Mouse (Mus musculus) inflammation-experienced regulatory T-cells, adult 6 months (primary cell): ENCODE data around the gene Ykt6. TPM values are rescaled to one million over a fixed set of nuclear protein-coding genes. Genes with fewer than 3 reads are reported as not detected.
"Not testable (repeated sequence)": the region's sequence is repeated elsewhere in the genome, so short reads cannot be mapped to it uniquely, and the experiment has no call there.

Source experiments
- ATAC-seq: one replicate; pipeline ENCODE4 v1.8.0; 2017
- polyA plus RNA-seq, 3 experiments: library from polyadenylated mRNA; unstranded; fragments of 100-300 nt; shearing (Covaris generic); gene quantifications; one replicate each; pipeline ENCODE4 v1.2.1; 2017

The Ykt6 gene
- 10 to 100 TPM; 26.3 to 31.4 (median 27.1) TPM for polyA plus RNA-seq

- ATAC-seq: peak; percentile 75
Measured at GRCm38 (mm10) chr11:5955546-5956276, at the start of gene Ykt6. TSS of gene Ykt6 (plus strand) at chr11:5955693.

- no peak for ATAC-seq
Measured at GRCm38 (mm10) chr11:5905778-5906518, 49.5 kb upstream of the Ykt6 start.

GRCm38 (mm10) chr11:5907096-5907495 lies 48.4 kb upstream of the Ykt6 start:
- ATAC-seq: no peak

GRCm38 (mm10) chr11:5908642-5909041 lies 46.9 kb upstream of the Ykt6 start:
- no peak for ATAC-seq

GRCm38 (mm10) chr11:5912635-5913034 lies 42.9 kb upstream of the Ykt6 start:
- ATAC-seq: no peak

DNA sequence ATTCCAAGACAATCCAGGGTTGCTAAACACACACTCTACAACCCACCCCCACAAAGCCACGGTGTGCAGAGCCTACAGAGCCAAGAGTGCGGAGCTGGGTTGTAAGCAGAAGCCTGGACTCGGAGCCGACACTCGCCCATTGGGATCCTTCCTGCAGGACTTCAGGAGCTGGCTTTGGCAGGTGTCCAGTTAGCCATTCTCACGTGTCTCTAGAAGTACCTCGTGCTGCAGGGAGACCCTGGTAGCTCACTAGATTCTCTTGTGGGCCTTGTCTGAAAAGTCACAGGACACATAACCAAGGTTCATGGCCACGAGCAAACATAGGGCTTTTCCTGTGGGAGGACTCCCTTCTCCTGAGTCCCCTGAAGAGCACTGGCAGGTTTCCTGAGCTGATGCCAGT lies 42.2 kb upstream of the Ykt6 start:
- ATAC-seq: no peak

- no peak for ATAC-seq
Measured at GRCm38 (mm10) chr11:5913936-5914335, 41.6 kb upstream of the Ykt6 start.

DNA sequence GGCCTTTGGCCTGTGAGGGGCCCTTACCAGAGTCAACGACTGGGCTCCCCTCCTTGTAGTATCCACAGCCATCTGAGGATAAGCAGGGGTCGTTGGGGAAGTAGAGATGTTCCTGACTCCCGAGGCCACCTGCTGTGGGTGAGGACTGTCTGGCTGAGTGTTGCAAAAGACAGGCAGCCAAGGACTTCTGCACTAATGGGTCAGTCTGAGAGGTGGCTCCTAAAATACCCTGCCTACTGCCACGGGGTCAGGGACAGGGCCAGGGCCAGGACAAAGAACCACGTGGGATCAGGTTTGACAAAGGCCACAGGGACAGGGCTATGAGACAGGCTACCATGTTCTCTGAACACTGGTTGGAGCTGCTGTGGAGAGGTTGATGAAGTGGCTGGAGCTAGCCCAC lies 40.6 kb upstream of the Ykt6 start:
- ATAC-seq: no peak

GRCm38 (mm10) chr11:5915429-5916177 lies 39.9 kb upstream of the Ykt6 start:
- ATAC-seq: no peak

DNA sequence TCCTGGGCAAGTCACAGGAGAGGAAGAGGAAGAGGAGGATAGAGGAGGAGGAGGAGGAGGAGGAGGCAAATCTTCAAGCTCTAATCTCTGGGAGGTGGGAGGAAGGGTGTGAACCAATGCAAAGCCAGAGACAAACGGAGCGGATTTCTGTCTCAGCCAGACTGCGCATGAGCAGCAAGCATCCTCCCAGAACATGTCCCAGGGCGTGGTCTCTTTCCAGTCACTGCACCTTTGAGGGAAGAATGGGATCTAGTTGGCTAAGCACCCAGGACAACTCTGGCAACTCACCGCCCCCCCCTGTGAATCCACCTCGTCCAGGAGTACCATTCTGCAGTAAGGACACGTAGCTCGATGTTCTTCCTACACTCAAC lies 39.3 kb upstream of the Ykt6 start:
- no peak for ATAC-seq

DNA sequence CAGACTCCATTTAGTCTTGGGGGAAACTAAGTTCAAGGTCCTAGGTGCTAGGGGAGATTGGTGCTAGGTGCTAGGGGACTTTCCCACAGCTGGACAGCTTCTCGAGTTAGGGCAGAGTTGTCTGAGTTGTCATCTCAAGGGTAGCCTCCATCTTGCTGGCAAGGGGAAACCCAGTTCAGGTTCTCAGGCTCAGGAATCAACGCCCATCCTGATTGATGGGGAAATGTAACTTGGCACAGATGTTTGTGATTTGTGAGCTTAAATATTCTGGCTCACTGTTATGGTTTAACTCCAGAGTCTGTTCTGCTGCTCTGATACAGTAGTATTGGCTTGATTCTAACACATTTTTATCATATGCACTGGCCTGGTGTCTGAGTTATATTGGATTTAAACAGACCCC lies 37.4 kb upstream of the Ykt6 start:
- no peak for ATAC-seq

GRCm38 (mm10) chr11:5919606-5920005 lies 35.9 kb upstream of the Ykt6 start:
- ATAC-seq: no peak

GRCm38 (mm10) chr11:5920323-5920960 lies 35.1 kb upstream of the Ykt6 start:
- no peak for ATAC-seq

DNA sequence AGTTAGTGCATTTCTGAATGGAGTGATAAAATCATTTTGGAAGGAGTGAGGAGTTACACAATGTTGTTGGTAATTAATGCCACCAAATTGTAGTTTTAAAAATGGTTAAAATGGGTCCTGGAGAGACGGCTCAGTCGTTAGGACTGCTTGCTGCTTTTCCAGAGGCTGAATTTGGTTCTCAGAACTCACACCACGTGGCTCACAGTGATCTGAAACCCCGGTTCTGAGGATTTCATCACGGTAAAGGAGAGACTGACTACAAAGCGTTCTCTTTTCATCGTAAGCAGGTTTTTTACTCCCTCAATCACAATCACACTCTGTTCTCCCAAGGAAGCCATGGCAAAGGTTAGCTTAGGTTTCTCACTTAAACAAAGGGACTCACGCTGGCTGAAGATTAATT lies 30.8 kb upstream of the Ykt6 start:
- no peak for ATAC-seq

- no peak for ATAC-seq
Measured at GRCm38 (mm10) chr11:5926696-5927220, 28.7 kb upstream of the Ykt6 start.

DNA sequence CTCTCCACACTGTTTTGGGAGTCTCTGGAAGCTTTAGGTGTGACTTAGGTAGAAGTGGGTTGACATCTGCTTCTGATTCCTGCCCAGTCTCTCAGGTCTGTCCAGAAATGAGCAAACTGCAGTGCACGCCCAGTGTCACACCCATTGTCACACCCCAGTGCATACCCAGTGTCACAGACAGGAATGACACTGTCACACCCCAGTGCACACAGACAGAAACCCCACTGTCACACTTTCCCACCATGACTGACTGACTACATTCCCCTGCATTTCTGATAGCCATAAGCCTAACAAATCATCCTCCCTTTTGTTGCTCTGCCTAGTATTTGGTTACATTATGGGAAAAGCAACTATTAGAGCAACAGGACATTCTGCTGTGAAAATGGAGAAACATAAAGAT lies 24.9 kb upstream of the Ykt6 start:
- ATAC-seq: no peak

- ATAC-seq: not testable (repeated sequence)
Measured at GRCm38 (mm10) chr11:5931947-5932346, 23.5 kb upstream of the Ykt6 start.

DNA sequence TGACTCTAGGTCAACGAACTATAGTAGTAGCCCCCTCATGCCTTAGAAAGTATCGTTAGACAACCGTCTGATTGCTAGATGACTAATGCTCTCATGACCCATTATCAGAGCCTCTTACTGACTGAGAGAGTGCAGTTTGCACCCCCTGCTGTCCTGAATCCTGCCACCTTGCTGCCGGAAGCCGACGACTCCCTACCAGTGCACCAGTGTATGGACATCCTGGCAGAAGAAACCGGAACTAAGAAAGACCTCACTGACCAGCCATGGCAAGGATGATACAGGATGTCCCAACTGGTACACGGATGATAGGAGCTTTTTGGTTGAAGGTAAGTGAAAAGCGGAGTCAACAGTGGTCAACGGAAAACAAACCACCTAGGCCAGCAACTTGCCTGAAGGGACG lies 21.0 kb upstream of the Ykt6 start:
- not testable (repeated sequence) for ATAC-seq

DNA sequence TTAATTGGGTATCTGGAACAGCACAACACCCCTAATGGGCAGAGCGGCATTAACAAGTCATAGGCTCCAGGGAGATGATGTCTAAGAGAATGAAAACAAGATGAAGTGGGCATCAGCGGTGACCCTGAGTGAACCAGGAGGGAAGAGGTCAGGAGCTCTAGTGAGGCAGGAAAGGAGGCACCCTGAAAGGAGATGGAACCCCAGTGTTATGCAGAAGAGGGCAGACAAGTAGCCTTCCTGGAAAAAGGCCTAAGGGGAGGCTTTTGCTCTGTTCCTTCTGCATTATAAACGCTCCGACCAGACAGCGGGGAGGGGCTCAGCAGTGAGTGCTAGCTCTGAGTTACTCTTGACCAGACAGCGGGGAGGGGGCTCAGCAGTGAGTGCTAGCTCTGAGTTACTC lies 12.5 kb upstream of the Ykt6 start:
- no peak for ATAC-seq

DNA sequence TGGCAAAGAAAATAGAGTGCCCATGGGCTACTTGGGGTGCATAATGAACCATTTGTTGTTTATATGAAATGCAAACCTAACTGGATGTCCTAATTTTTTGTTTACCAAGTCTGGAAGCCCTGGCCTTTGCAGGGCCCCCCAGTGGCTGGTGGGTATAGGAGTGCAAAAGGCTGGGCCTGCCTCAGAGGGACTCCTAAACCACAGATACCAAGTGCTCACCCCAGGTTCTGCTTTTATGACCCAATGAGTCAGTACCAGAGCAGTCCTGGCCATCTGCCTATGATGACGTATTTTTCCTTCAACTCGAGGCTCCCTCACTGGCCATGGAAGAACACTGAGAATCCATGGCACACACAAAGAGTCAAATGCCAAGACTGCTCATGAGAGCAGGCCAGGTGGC lies 10.4 kb upstream of the Ykt6 start:
- no peak for ATAC-seq

- no peak for ATAC-seq
Measured at GRCm38 (mm10) chr11:5947796-5948195, 7.7 kb upstream of the Ykt6 start.

- no peak for ATAC-seq
Measured at GRCm38 (mm10) chr11:5948546-5949250, 6.8 kb upstream of the Ykt6 start.
